Mouse (Mus musculus) MEL (cell line): ENCODE data around the gene Jmjd1c.

Source experiments
- CHD1 ChIP-seq: IDR thresholded peaks from 2 replicates; pipeline ENCODE4 v1.6.1; 2012; ENCODE audit warnings: low read depth, mild to moderate bottlenecking, inconsistent platforms, low read length, improper control_type of control experiment
- CTCF ChIP-seq, 3 experiments: IDR thresholded peaks in 2 of 3; conservative IDR thresholded peaks in 1 of 3; 2 replicates each; pipeline ENCODE4 v1.5.1; 2011 to 2012; ENCODE audit warnings: low read length in 3 of 3, low read depth in 2 of 3, mild to moderate bottlenecking in 2 of 3, improper control_type of control experiment in 1 of 3, inconsistent platforms in 1 of 3, mixed read lengths in 1 of 3, moderate library complexity in 1 of 3; ENCODE audit not compliant: control insufficient read depth in 1 of 3, insufficient read depth in 1 of 3, poor library complexity in 1 of 3, severe bottlenecking in 1 of 3
- GATA1 ChIP-seq: IDR thresholded peaks from 2 replicates; pipeline ENCODE4 v1.6.1; 2011; ENCODE audit warnings: low read depth, low read length, improper control_type of control experiment
- MAFK ChIP-seq: IDR thresholded peaks from 2 replicates; pipeline ENCODE4 v1.6.1; 2011; ENCODE audit warnings: low read depth, mild to moderate bottlenecking, low read length, improper control_type of control experiment, borderline replicate concordance
- MAZ ChIP-seq: IDR thresholded peaks from 2 replicates; pipeline ENCODE4 v1.6.1; 2012; ENCODE audit warnings: low read depth, mild to moderate bottlenecking, inconsistent platforms, low read length, improper control_type of control experiment
- MYB ChIP-seq: IDR thresholded peaks from 2 replicates; pipeline ENCODE4 v1.6.1; 2011; ENCODE audit warnings: mild to moderate bottlenecking, low read depth, low read length, improper control_type of control experiment
- NRF1 ChIP-seq: IDR thresholded peaks from 2 replicates; pipeline ENCODE4 v1.6.1; 2014; ENCODE audit warnings: low read depth, mild to moderate bottlenecking, inconsistent platforms, low read length, improper control_type of control experiment, moderate library complexity; ENCODE audit not compliant: poor library complexity, insufficient read depth, severe bottlenecking
- POLR2A ChIP-seq, 2 experiments: IDR thresholded peaks; 2 replicates each; pipeline ENCODE4 v1.6.1; 2011 to 2012; ENCODE audit warnings: low read length in 2 of 2, mild to moderate bottlenecking in 2 of 2, control low read depth in 1 of 2, improper control_type of control experiment in 1 of 2, low read depth in 1 of 2, moderate library complexity in 1 of 2; ENCODE audit not compliant: control insufficient read depth in 1 of 2, insufficient read depth in 1 of 2, poor library complexity in 1 of 2
- POLR2AphosphoS2 ChIP-seq: IDR thresholded peaks from 2 replicates; pipeline ENCODE4 v1.6.1; 2011; ENCODE audit warnings: low read length, improper control_type of control experiment
- POLR2AphosphoS5 ChIP-seq: IDR thresholded peaks from 2 replicates; pipeline ENCODE4 v1.6.1; 2012; ENCODE audit warnings: low read depth, borderline replicate concordance, mild to moderate bottlenecking, inconsistent platforms, low read length, moderate library complexity, mixed read lengths
- RAD21 ChIP-seq: IDR thresholded peaks from 2 replicates; pipeline ENCODE4 v1.6.1; 2011; ENCODE audit warnings: mild to moderate bottlenecking, low read depth, low read length, improper control_type of control experiment
- TCF12 ChIP-seq: IDR thresholded peaks from 2 replicates; pipeline ENCODE4 v1.6.1; 2014; ENCODE audit warnings: low read depth, mild to moderate bottlenecking, inconsistent platforms, low read length, improper control_type of control experiment, moderate library complexity
- ZC3H11A ChIP-seq: IDR thresholded peaks from 2 replicates; pipeline ENCODE4 v1.6.1; 2012; ENCODE audit warnings: low read depth, mild to moderate bottlenecking, inconsistent platforms, low read length, improper control_type of control experiment
- ZKSCAN1 ChIP-seq: IDR thresholded peaks from 2 replicates; pipeline ENCODE4 v1.6.1; 2012; ENCODE audit warnings: low read depth, mild to moderate bottlenecking, inconsistent platforms, low read length, improper control_type of control experiment, moderate library complexity

DNA sequence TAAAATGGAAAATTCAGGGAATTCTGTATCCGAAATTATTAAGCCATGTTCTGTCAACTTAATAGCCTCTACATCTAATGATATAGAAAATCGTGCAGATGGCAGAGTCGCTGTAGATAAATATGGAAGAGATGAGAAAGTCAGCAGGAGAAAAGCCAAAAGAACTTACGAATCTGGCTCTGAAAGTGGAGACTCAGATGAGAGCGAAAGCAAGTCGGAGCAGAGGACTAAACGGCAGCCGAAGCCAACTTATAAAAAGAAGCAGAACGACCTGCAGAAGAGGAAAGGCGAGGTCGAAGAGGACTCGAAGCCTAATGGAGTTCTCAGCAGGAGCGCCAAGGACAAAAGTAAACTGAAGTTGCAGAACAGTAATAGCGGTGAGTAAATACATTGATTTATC, 130.6 kb downstream of the Jmjd1c start:
- TF ChIP-seq MAFK = no peak
- TF ChIP-seq NRF1 = no peak
- no peak for TF ChIP-seq CTCF (IDR thresholded peaks at IDR 0.05 in 2 of 3, conservative IDR thresholded peaks at IDR 0.05 in 1 of 3; ENCODE audit: control insufficient read depth in 1 of 3, insufficient read depth in 1 of 3, low read depth in 2 of 3, low read length in 3 of 3, poor library complexity in 1 of 3, severe bottlenecking in 1 of 3)
- no peak for TF ChIP-seq CHD1
- no peak for TF ChIP-seq POLR2A (IDR thresholded peaks at IDR 0.05; ENCODE audit: control insufficient read depth in 1 of 2, insufficient read depth in 1 of 2, low read depth in 1 of 2, low read length in 2 of 2, poor library complexity in 1 of 2)
- TF ChIP-seq TCF12 = no peak
- TF ChIP-seq MYB = no peak
- no peak for TF ChIP-seq POLR2AphosphoS2
- TF ChIP-seq MAZ = no peak
- no peak for TF ChIP-seq POLR2AphosphoS5
- no peak for TF ChIP-seq RAD21
- no peak for TF ChIP-seq GATA1
- no peak for TF ChIP-seq ZC3H11A
- no peak for TF ChIP-seq ZKSCAN1
